Mouse (Mus musculus) heart, adult 2 months (tissue): Measurements from ENCODE around the gene Gm20695. TPM values are rescaled to one million over a fixed set of nuclear protein-coding genes. Genes with fewer than 3 reads are reported as not detected.

Experiments used
- DNase-seq, 2 experiments: peaks; one replicate each; pipeline ENCODE4 v3.0.0; 2021
- H3K27ac ChIP-seq: fragments of 200-600 bp; 2 replicates; pipeline ENCODE4 v1.8.1; 2022
- H3K27me3 ChIP-seq: fragments of 200-500 bp; 2 replicates; pipeline ENCODE4 v1.6.1; 2012; ENCODE audit warnings: mild to moderate bottlenecking, low read length, inconsistent platforms, mixed read lengths; ENCODE audit not compliant: control insufficient read depth, insufficient read depth
- H3K36me3 ChIP-seq: fragments of 200-500 bp; 2 replicates; pipeline ENCODE4 v1.6.1; 2012; ENCODE audit warnings: low read length, inconsistent platforms; ENCODE audit not compliant: control insufficient read depth, insufficient read depth
- H3K4me1 ChIP-seq: fragments of 200-500 bp; 2 replicates; pipeline ENCODE4 v1.6.1; 2011; ENCODE audit warnings: low read length; ENCODE audit not compliant: control insufficient read depth, insufficient read depth
- H3K4me3 ChIP-seq: fragments of 200-600 bp; 2 replicates; pipeline ENCODE4 v1.8.1; 2022
- H3K79me2 ChIP-seq: fragments of 200-500 bp; replicated peaks from 2 replicates; pipeline ENCODE4 v1.6.1; 2012; ENCODE audit warnings: mild to moderate bottlenecking, inconsistent platforms, low read length, moderate library complexity, mixed read lengths; ENCODE audit not compliant: control insufficient read depth, insufficient read depth
- H3K9ac ChIP-seq: fragments of 200-500 bp; 2 replicates; pipeline ENCODE4 v1.6.1; 2012; ENCODE audit warnings: low read depth, mild to moderate bottlenecking, control low read depth, inconsistent platforms, low read length, mixed read lengths
- CTCF ChIP-seq: fragments of 200-600 bp; IDR thresholded peaks from 2 replicates; pipeline ENCODE4 v1.8.1; 2022; ENCODE audit warnings: antibody characterized with exemption, mild to moderate bottlenecking, moderate library complexity
- EP300 ChIP-seq: fragments of 200-500 bp; IDR thresholded peaks from 2 replicates; pipeline ENCODE4 v1.6.1; 2011; ENCODE audit warnings: low read depth, low read length, control low read depth; ENCODE audit not compliant: insufficient read depth
- POLR2A ChIP-seq: fragments of 200-500 bp; IDR thresholded peaks from 2 replicates; pipeline ENCODE4 v1.6.1; 2011; ENCODE audit warnings: mild to moderate bottlenecking, low read depth, low read length, control low read depth; ENCODE audit not compliant: insufficient read depth
- WGBS: fragments of 180-500 bp; shearing (Covaris S2); methylation state at CpG from one replicate; pipeline ENCODE4 v1.1.7; 2018; 5-methylcytosine and 5-hydroxymethylcytosine counted together
- intact Hi-C: fragments of 180-260 bp; cut with DNase I; formaldehyde crosslinking; loops from one replicate; pipeline ENCODE4 v1.15.1; 2025
- polyA plus RNA-seq: library from polyadenylated mRNA; depleted of rRNA; stranded (reverse); fragments of >200 nt; gene quantifications from 2 replicates; pipeline ENCODE4 v1.2.3, GENCODE M21; 2012
- total RNA-seq, 2 experiments: library from RNA; stranded (reverse); gene quantifications; 2 replicates each; pipeline ENCODE4 v1.2.3; 2021

Gene Gm20695
- total and polyA plus RNA-seq, 3 experiments: 0.27 to 0.42 TPM; not detected in 1

- Histone ChIP-seq H3K27me3 (no peaks in the 10 kb centered on the region), H3K27ac (peak overlapping the region; percentile 40; the same call in 1 of the 2 replicates), H3K4me3 (no peak overlapping the region), H3K9ac (no peak overlapping the region), H3K4me1 (peaks cover 15% of the 10 kb centered on the region), H3K79me2 (no peaks in the 10 kb centered on the region; the same call in none of the 2 replicates), H3K36me3 (peaks cover 9% of the 10 kb centered on the region)
- intact Hi-C loops: no loop called here
- 61% methylated on average over 6 of the region's 6 CpGs for whole genome bisulfite sequencing
- no peak for DNase-seq
- no peak for TF ChIP-seq CTCF
- no peak for TF ChIP-seq EP300
- TF ChIP-seq POLR2A: no peak
Observed at GRCm38 (mm10) chr16:3896046-3896445, 11.6 kb downstream of the Gm20695 start.

- TF ChIP-seq POLR2A (no peak), EP300 (no peak), CTCF (no peak)
- H3K79me2 ChIP-seq: no peaks in the 10 kb centered on the region; the same call in none of the 2 replicates
- no peak for DNase-seq
- H3K9ac ChIP-seq: no peak overlapping the region
- no peaks in the 10 kb centered on the region for H3K27me3 ChIP-seq
- 84% methylated on average over 1 of the region's 1 CpGs for WGBS
- H3K4me1 ChIP-seq: peaks cover 15% of the 10 kb centered on the region
- intact Hi-C loops: no loop called here
- no peak overlapping the region for H3K4me3 ChIP-seq
- H3K27ac ChIP-seq: no peak overlapping the region
- peaks cover 9% of the 10 kb centered on the region for H3K36me3 ChIP-seq
Observed at GRCm38 (mm10) chr16:3896553-3896952, 12.1 kb downstream of the Gm20695 start.

- Histone ChIP-seq H3K27ac (no peak overlapping the region), H3K27me3 (no peaks in the 10 kb centered on the region), H3K36me3 (peaks cover 3% of the 10 kb centered on the region), H3K9ac (no peak overlapping the region), H3K4me1 (no peaks in the 10 kb centered on the region), H3K79me2 (no peaks in the 10 kb centered on the region), H3K4me3 (no peak overlapping the region)
- DNase-seq: no peak
- WGBS: 61% methylated on average over 2 of the region's 2 CpGs
- TF ChIP-seq POLR2A: no peak
- no peak for TF ChIP-seq EP300
- TF ChIP-seq CTCF: no peak
- intact Hi-C loops: no loop called here
Observed at GRCm38 (mm10) chr16:3907471-3907870, 23.0 kb downstream of the Gm20695 start.

GRCm38 (mm10) chr16:3908537-3909111 lies 24.2 kb downstream of the Gm20695 start, which contains the start of the genes 1700037C18Rik and Cluap1:
Gene 1700037C18Rik, minus strand, starts transcription at chr16:3908689.
Gene Cluap1, plus strand, starts transcription at chr16:3908801.
- intact Hi-C loops: loop anchor here (1.0 to 2.0 kb wide), 4 partner anchors 24 to 94 kb away; partner anchors contain the start of genes Gm20695, Slx4, Zfp174 and Zfp597
- no peaks in the 10 kb centered on the region for H3K79me2 ChIP-seq
- peak within 1 kb of the TSS; percentile 79 for H3K9ac ChIP-seq
- H3K4me1 ChIP-seq: no peaks in the 10 kb centered on the region
- peaks cover 3% of the 10 kb centered on the region for H3K36me3 ChIP-seq
- TF ChIP-seq EP300 (peak; percentile 52; the same call in 1 of the 2 replicates), POLR2A (peak; percentile 82), CTCF (peak; percentile 94)
- no peaks in the 10 kb centered on the region for H3K27me3 ChIP-seq
- DNase-seq: peak; percentile 90 to 96
- H3K4me3 ChIP-seq: peak within 1 kb of the TSS; percentile 75
- H3K27ac ChIP-seq: peak within 1 kb of the TSS; percentile 90
- under 1% methylated on average over 33 of the region's 33 CpGs for WGBS

- DNase-seq: no peak
Observed at GRCm38 (mm10) chr16:3909118-3909517, 24.7 kb downstream of the Gm20695 start.

GRCm38 (mm10) chr16:3920756-3921155 lies 36.3 kb downstream of the Gm20695 start:
- no peaks in the 10 kb centered on the region for H3K79me2 ChIP-seq
- no peaks in the 10 kb centered on the region for H3K4me1 ChIP-seq
- H3K36me3 ChIP-seq: no peaks in the 10 kb centered on the region; the same call in 1 of the 2 replicates
- H3K4me3 ChIP-seq: no peak overlapping the region
- 67% methylated on average over 2 of the region's 2 CpGs for WGBS
- intact Hi-C loops: no loop called here
- no peaks in the 10 kb centered on the region for H3K27me3 ChIP-seq
- no peak for DNase-seq
- no peak overlapping the region for H3K27ac ChIP-seq
- no peak for TF ChIP-seq CTCF
- H3K9ac ChIP-seq: no peak overlapping the region

More at GRCm38 (mm10) chr16:3909118-3909517, 24.7 kb downstream of the Gm20695 start:
- intact Hi-C loops: loop anchor here (2.0 kb wide), 2 partner anchors 62 to 94 kb away; partner anchors contain the start of genes Slx4 and Zfp174
- no peak for TF ChIP-seq CTCF
- no peak for TF ChIP-seq EP300
- TF ChIP-seq POLR2A: no peak
- Histone ChIP-seq H3K79me2 (no peaks in the 10 kb centered on the region), H3K36me3 (peaks cover 3% of the 10 kb centered on the region), H3K9ac (peak overlapping the region; percentile 79), H3K4me1 (no peaks in the 10 kb centered on the region), H3K4me3 (peak overlapping the region; percentile 75), H3K27ac (peak overlapping the region; percentile 90), H3K27me3 (no peaks in the 10 kb centered on the region)
- WGBS: 3% methylated on average over 20 of the region's 20 CpGs
